31 mouse cellular contexts compared by ENCODE assay signal in the genomic region with DNA sequence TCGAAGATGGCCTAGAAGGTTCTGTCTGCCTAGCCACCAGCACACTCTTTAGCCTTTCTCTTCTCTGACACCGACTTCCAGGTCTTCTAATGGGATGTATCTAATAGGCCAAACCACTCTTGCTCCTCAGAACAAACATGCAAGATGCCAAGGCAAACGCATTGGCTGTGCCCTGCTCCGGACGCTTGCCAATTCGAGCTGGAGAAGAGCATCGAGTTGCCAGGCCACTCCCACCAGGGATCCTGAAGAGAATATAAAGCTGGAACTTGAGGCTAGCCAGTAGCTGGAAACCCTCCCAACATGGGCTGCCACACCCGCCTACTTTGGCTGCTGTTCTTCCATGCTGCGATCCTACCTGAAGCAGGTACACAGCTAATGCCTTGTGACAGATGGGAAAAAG. TPM values are rescaled to one million over a fixed set of nuclear protein-coding genes. Genes with fewer than 3 reads are reported as not detected.
DNase-seq lines count a peak whose midpoint lies in the region; ATAC-seq lines count a peak whose summit lies in the region.
"Had no signal": no experiment of that assay in that cellular context is flagged by ENCODE, and none has a peak within 500 bp of the region (broad histone marks: within the 10 kb centered on the region; RNA-seq: fewer than 3 reads in every experiment).

A gene (plus strand): TSS at position 282 of the 400 bp plus-strand sequence.

- no peak within 1 kb of the TSS for H3K9ac ChIP-seq in embryonic facial prominence, embryonic 14.5 days (ENCODE audit: low read depth, low read length)
- H3K9ac ChIP-seq: forebrain, postnatal 0 days; heart, embryonic 13.5 days; liver, embryonic 15.5 days; lung, embryonic 15.5 days; midbrain, embryonic 13.5 days; neural tube, embryonic 13.5 days had no signal

- no peaks in the 10 kb centered on the region for H3K27me3 ChIP-seq in embryonic facial prominence, embryonic 14.5 days (replicated peaks; ENCODE audit: control insufficient read depth, insufficient read depth, low read length)
- no peaks in the 10 kb centered on the region for H3K27me3 ChIP-seq in embryonic facial prominence, embryonic 10.5 days (replicated peaks; ENCODE audit: low read depth, poor library complexity, severe bottlenecking)
- H3K27me3 ChIP-seq: heart, embryonic 13.5 days; liver, embryonic 15.5 days; lung, embryonic 15.5 days; megakaryocyte, embryonic 14.5 days; midbrain, embryonic 13.5 days; neural tube, embryonic 13.5 days had no signal

- no peaks in the 10 kb centered on the region for H3K36me3 ChIP-seq in embryonic facial prominence, embryonic 14.5 days (ENCODE audit: control insufficient read depth, insufficient read depth, low read length)
- no peaks in the 10 kb centered on the region for H3K36me3 ChIP-seq in embryonic facial prominence, embryonic 10.5 days (replicated peaks)
- H3K36me3 ChIP-seq: heart, embryonic 13.5 days; hindbrain, embryonic 10.5 days; liver, embryonic 15.5 days; lung, embryonic 15.5 days; midbrain, embryonic 13.5 days; neural tube, embryonic 13.5 days had no signal

- ATAC-seq in embryonic facial prominence, embryonic 14.5 days (ENCODE audit: low read depth): no peak
- ATAC-seq: activated CD4-positive, CD25-positive, alpha-beta regulatory T cell, adult 4 months; forebrain, postnatal 0 days; intestine, postnatal 0 days; midbrain, embryonic 13.5 days had no signal

- H3K9me3 ChIP-seq in embryonic facial prominence, embryonic 14.5 days (ENCODE audit: control insufficient read depth, low read length): no peaks in the 10 kb centered on the region
- H3K9me3 ChIP-seq in embryonic facial prominence, embryonic 10.5 days: no peaks in the 10 kb centered on the region
- H3K9me3 ChIP-seq: heart, embryonic 13.5 days; hindbrain, embryonic 10.5 days; liver, embryonic 15.5 days; lung, embryonic 15.5 days; megakaryocyte, embryonic 14.5 days; midbrain, embryonic 13.5 days; neural tube, embryonic 13.5 days had no signal

- WGBS in embryonic facial prominence, embryonic 14.5 days: 89% methylated on average over 9 of the region's 9 CpGs
- WGBS in embryonic facial prominence, embryonic 10.5 days: 86% methylated on average over 9 of the region's 9 CpGs

- H3K4me3 ChIP-seq in embryonic facial prominence, embryonic 14.5 days (ENCODE audit: low read depth, low read length): no peak within 1 kb of the TSS
- H3K4me3 ChIP-seq in embryonic facial prominence, embryonic 10.5 days: no peak within 1 kb of the TSS
- H3K4me3 ChIP-seq: heart, embryonic 13.5 days; hindbrain, embryonic 10.5 days; liver, embryonic 15.5 days; lung, embryonic 15.5 days; megakaryocyte, embryonic 14.5 days; midbrain, embryonic 13.5 days; myocyte; neural tube, embryonic 13.5 days had no signal

- no peak within 1 kb of the TSS for H3K27ac ChIP-seq in embryonic facial prominence, embryonic 14.5 days (replicated peaks; ENCODE audit: low read depth, low read length)
- H3K27ac ChIP-seq in embryonic facial prominence, embryonic 10.5 days (replicated peaks): no peak within 1 kb of the TSS
- H3K27ac ChIP-seq: heart, embryonic 13.5 days; hindbrain, embryonic 10.5 days; liver, embryonic 15.5 days; lung, embryonic 15.5 days; midbrain, embryonic 13.5 days; neural tube, embryonic 13.5 days had no signal

- intact Hi-C loops in heart, postnatal 25 days (cut with DNase I): no loop called here

- no peak within 1 kb of the TSS for H3K4me2 ChIP-seq in embryonic facial prominence, embryonic 14.5 days (ENCODE audit: low read depth, low read length)
- H3K4me2 ChIP-seq: heart, embryonic 13.5 days; liver, embryonic 15.5 days; lung, embryonic 15.5 days; midbrain, embryonic 13.5 days; neural tube, embryonic 13.5 days had no signal

- no peaks in the 10 kb centered on the region for H3K4me1 ChIP-seq in embryonic facial prominence, embryonic 14.5 days (ENCODE audit: control insufficient read depth, insufficient read depth, low read length)
- H3K4me1 ChIP-seq in embryonic facial prominence, embryonic 10.5 days: no peaks in the 10 kb centered on the region
- H3K4me1 ChIP-seq: heart, embryonic 13.5 days; liver, embryonic 15.5 days; lung, embryonic 15.5 days; megakaryocyte, embryonic 14.5 days; midbrain, embryonic 13.5 days; neural tube, embryonic 13.5 days had no signal

- peak; percentile 13 for DNase-seq in adrenal gland, postnatal 10 days
- DNase-seq in adrenal gland, adult 2 months: no peak
- peak; percentile 4 for DNase-seq in embryonic facial prominence, embryonic 14.5 days (ENCODE audit: low spot score)
- DNase-seq in embryonic facial prominence, embryonic 10.5 days (ENCODE audit: low spot score): no peak
- no peak for DNase-seq in heart, postnatal 25 days (ENCODE audit: low spot score)
- DNase-seq in heart, postnatal 4 days: no peak
- DNase-seq in right cerebral cortex, postnatal 10 days (ENCODE audit: low spot score in 2 of 2): peak; percentile 26 to 48
- DNase-seq in right cerebral cortex, postnatal 14 days: no peak
- DNase-seq: adrenal gland, postnatal 14 days; forebrain, postnatal 0 days; gastrocnemius, postnatal 14 days; kidney, postnatal 25 days; lung, postnatal 36 days; retina, postnatal 1 day; thymus, adult 18-20 months; thymus, postnatal 36 days had no signal

RNA-seq across cellular contexts. Expression of the gene that starts here (rescaled TPM):
- not detected for total RNA-seq in adrenal gland, postnatal 10 days (2021)
- not detected for total RNA-seq in adrenal gland, adult 2 months (2021)
- not detected in 2 replicates for polyA plus RNA-seq in adrenal gland, adult 2 months (2012; rRNA removed)
- polyA plus RNA-seq in embryonic facial prominence, embryonic 14.5 days (2014; fragmentation: Nextera tagmentation; extraction: Ambion mirVana): not detected in 2 replicates
- polyA plus RNA-seq in embryonic facial prominence, embryonic 10.5 days (2016; fragmentation: Nextera tagmentation; extraction: Ambion mirVana): not detected in 2 replicates
- 10 to 100 TPM; 12.2 to 13.0 TPM for total RNA-seq in heart, postnatal 25 days (2021)
- total RNA-seq in heart, postnatal 4 days (2021): 10 to 100 TPM in 1 of 2 experiments, 1 to 10 TPM in 1; 9.2 to 11.3 TPM
- total RNA-seq: adrenal gland, postnatal 14 days; gastrocnemius, postnatal 14 days; left cerebral cortex, postnatal 25 days had no signal
- polyA plus RNA-seq: activated CD4-positive, CD25-positive, alpha-beta regulatory T cell, adult 4 months; embryonic facial prominence, embryonic 11.5 days; forebrain, embryonic 11.5 days; hindbrain, embryonic 10.5 days; intestine, postnatal 0 days; kidney, embryonic 14.5 days; liver, embryonic 15.5 days; lung, embryonic 15.5 days; midbrain, embryonic 13.5 days; neural tube, embryonic 13.5 days; small intestine, adult 2 months had no signal

Comparison
In these comparisons a context has a peak if more than half of its experiments do, and no peak if none do; other contexts are left out.
1. RNA of the gene that starts here (total RNA-seq): 12.2 to 13.0 TPM in heart, postnatal 25 days and 9.2 to 11.3 TPM in heart, postnatal 4 days; not detected in adrenal gland, postnatal 10 days and not detected in adrenal gland, adult 2 months; every median in the first group is over 10 times any median in the second.
2. DNase-seq: peak in right cerebral cortex, postnatal 10 days (2 of 2); none in adrenal gland, adult 2 months (single experiment), embryonic facial prominence, embryonic 10.5 days (single experiment), heart, postnatal 25 days (single experiment), heart, postnatal 4 days (single experiment) and right cerebral cortex, postnatal 14 days (single experiment).
3. Peak in DNase-seq in adrenal gland, postnatal 10 days; RNA of the gene not detected or under 1 TPM.
4. Peak in DNase-seq in embryonic facial prominence, embryonic 14.5 days; RNA of the gene not detected or under 1 TPM.